ENCODE assay signal across 21 mouse cellular contexts in the genomic region with DNA sequence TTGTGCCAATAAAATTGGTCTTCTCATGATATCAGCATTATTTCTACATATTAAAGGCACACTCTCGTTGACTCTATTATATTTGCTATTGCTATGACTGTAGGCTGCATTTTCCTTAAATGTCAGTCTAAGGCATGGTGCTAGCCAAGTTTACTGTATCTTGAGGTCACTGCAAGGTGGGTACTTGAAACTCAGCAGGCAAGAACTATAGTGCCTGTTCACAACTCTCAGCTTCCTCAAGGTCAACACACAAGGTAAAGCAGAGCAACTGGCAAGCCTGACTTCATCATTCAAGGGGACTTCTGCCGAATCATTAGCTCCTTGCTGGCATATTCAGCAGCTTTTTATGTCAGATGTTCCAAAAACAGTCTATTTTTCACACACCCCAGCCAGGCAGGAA.
DNase-seq lines count a peak whose midpoint lies in the region; ATAC-seq and TF ChIP-seq lines count a peak whose summit lies in the region.
"Had no signal": no experiment of that assay in that cellular context is flagged by ENCODE, and none has a peak within 500 bp of the region (broad histone marks: within the 10 kb centered on the region; RNA-seq: fewer than 3 reads in every experiment).

No protein-coding gene starts in this region.

- no peak for TF ChIP-seq RAD21 in MEL (IDR thresholded peaks at IDR 0.05; ENCODE audit: low read depth, low read length)

- TF ChIP-seq POLR2A in MEL (IDR thresholded peaks at IDR 0.05; ENCODE audit: control insufficient read depth in 1 of 2, insufficient read depth in 1 of 2, low read depth in 1 of 2, low read length in 2 of 2, poor library complexity in 1 of 2), result no peak

- ATAC-seq in heart, postnatal 0 days (ENCODE audit: insufficient read depth, low read depth), result peak; percentile 68
- ATAC-seq in heart, embryonic 12.5 days (ENCODE audit: insufficient number of reproducible peaks, low FRiP score), result no peak
- no peak for ATAC-seq in forebrain, embryonic 11.5 days (replicated peaks; ENCODE audit: low FRiP score)
- ATAC-seq: activated CD4-positive, CD25-positive, alpha-beta regulatory T cell, adult 4 months; forebrain, embryonic 14.5 days; forebrain, embryonic 16.5 days had no signal

- H3K27me3 ChIP-seq in heart, postnatal 0 days (ENCODE audit: control insufficient read depth, insufficient read depth, low read length), result no peaks in the 10 kb centered on the region
- no peaks in the 10 kb centered on the region for H3K27me3 ChIP-seq in heart, embryonic 12.5 days (replicated peaks)
- no peaks in the 10 kb centered on the region for H3K27me3 ChIP-seq in MEL (ENCODE audit: control insufficient read depth in 1 of 2, insufficient read depth in 2 of 2, low read length in 2 of 2)
- no peaks in the 10 kb centered on the region for H3K27me3 ChIP-seq in forebrain, embryonic 11.5 days (ENCODE audit: control insufficient read depth, insufficient read depth, low read length)
- H3K27me3 ChIP-seq: embryonic facial prominence, embryonic 12.5 days; forebrain, embryonic 12.5 days had no signal

- peak; percentile 55 for DNase-seq in heart, postnatal 0 days (ENCODE audit: low spot score)
- peak; percentile 5 for DNase-seq in MEL (ENCODE audit: low read depth, low spot score)
- peak; percentile 17 for DNase-seq in brain, adult 2 months (ENCODE audit: low read depth, low spot score)
- DNase-seq in cerebellum, postnatal 4 days (ENCODE audit: low spot score in 2 of 2), result no peak
- no peak for DNase-seq in lung, postnatal 25 days (ENCODE audit: low spot score)
- DNase-seq in forebrain, embryonic 11.5 days (ENCODE audit: low spot score), result no peak
- DNase-seq: adrenal gland, adult 8-10 months; adrenal gland, postnatal 25 days; cerebellum, adult 11-12 months; cerebellum, adult 2 months; cerebellum, adult 9-10 months; cerebellum, postnatal 10 days; cerebellum, postnatal 25 days had no signal

- no peaks in the 10 kb centered on the region for H3K79me2 ChIP-seq in MEL (ENCODE audit: control insufficient read depth, insufficient read depth, low read length, poor library complexity)

- no peak for TF ChIP-seq CTCF in heart, postnatal 0 days (IDR thresholded peaks at IDR 0.05; ENCODE audit: low read depth)
- TF ChIP-seq CTCF in MEL (IDR thresholded peaks at IDR 0.05 in 2 of 3, conservative IDR thresholded peaks at IDR 0.05 in 1 of 3; ENCODE audit: control insufficient read depth in 1 of 3, insufficient read depth in 1 of 3, low read depth in 2 of 3, low read length in 3 of 3, poor library complexity in 1 of 3, severe bottlenecking in 1 of 3), result no peak

- no peak overlapping the region for H3K4me3 ChIP-seq in heart, postnatal 0 days (ENCODE audit: low read depth, low read length)
- H3K4me3 ChIP-seq in heart, embryonic 12.5 days, result no peak overlapping the region
- no peak overlapping the region for H3K4me3 ChIP-seq in MEL (ENCODE audit: control insufficient read depth in 1 of 2, insufficient read depth in 1 of 2, low read depth in 2 of 2, low read length in 2 of 2)
- H3K4me3 ChIP-seq in forebrain, embryonic 11.5 days (ENCODE audit: low read depth, low read length), result no peak overlapping the region
- H3K4me3 ChIP-seq: embryonic facial prominence, embryonic 10.5 days; embryonic facial prominence, embryonic 12.5 days; forebrain, embryonic 12.5 days had no signal

- no peaks in the 10 kb centered on the region for H3K9me3 ChIP-seq in heart, postnatal 0 days (replicated peaks; ENCODE audit: control insufficient read depth, low read length)
- H3K9me3 ChIP-seq in heart, embryonic 12.5 days (replicated peaks), result no peaks in the 10 kb centered on the region
- no peaks in the 10 kb centered on the region for H3K9me3 ChIP-seq in MEL (replicated peaks; ENCODE audit: insufficient read depth, low read length)
- H3K9me3 ChIP-seq in forebrain, embryonic 11.5 days (ENCODE audit: control insufficient read depth, low read length), result no peaks in the 10 kb centered on the region
- H3K9me3 ChIP-seq: embryonic facial prominence, embryonic 10.5 days; embryonic facial prominence, embryonic 12.5 days; forebrain, embryonic 12.5 days had no signal

- no peak for TF ChIP-seq EP300 in heart, postnatal 0 days (IDR thresholded peaks at IDR 0.05; ENCODE audit: low read depth)
- TF ChIP-seq EP300 in MEL (IDR thresholded peaks at IDR 0.05; ENCODE audit: low read depth in 1 of 2, low read length in 2 of 2), result no peak

- H3K36me3 ChIP-seq in heart, postnatal 0 days (replicated peaks; ENCODE audit: control insufficient read depth, insufficient read depth, low read length), result no peaks in the 10 kb centered on the region
- H3K36me3 ChIP-seq in heart, embryonic 12.5 days, result no peaks in the 10 kb centered on the region
- no peaks in the 10 kb centered on the region for H3K36me3 ChIP-seq in MEL (ENCODE audit: control insufficient read depth in 1 of 2, insufficient read depth in 2 of 2, low read length in 2 of 2)
- H3K36me3 ChIP-seq in forebrain, embryonic 11.5 days (ENCODE audit: control insufficient read depth, insufficient read depth, low read length), result no peaks in the 10 kb centered on the region
- H3K36me3 ChIP-seq: embryonic facial prominence, embryonic 10.5 days; embryonic facial prominence, embryonic 12.5 days; forebrain, embryonic 12.5 days; G1E had no signal

- no peaks in the 10 kb centered on the region for H3K4me1 ChIP-seq in heart, postnatal 0 days (ENCODE audit: control insufficient read depth, insufficient read depth)
- H3K4me1 ChIP-seq in heart, embryonic 12.5 days (replicated peaks), result no peaks in the 10 kb centered on the region
- no peaks in the 10 kb centered on the region for H3K4me1 ChIP-seq in MEL (ENCODE audit: control insufficient read depth in 1 of 2, insufficient read depth in 2 of 2, low read length in 2 of 2)
- no peaks in the 10 kb centered on the region for H3K4me1 ChIP-seq in forebrain, embryonic 11.5 days (replicated peaks; ENCODE audit: control insufficient read depth, insufficient read depth, low read length)
- H3K4me1 ChIP-seq: embryonic facial prominence, embryonic 10.5 days; embryonic facial prominence, embryonic 12.5 days; forebrain, embryonic 12.5 days had no signal

- H3K9ac ChIP-seq in heart, postnatal 0 days (replicated peaks; ENCODE audit: low read depth, low read length), result no peak overlapping the region
- no peak overlapping the region for H3K9ac ChIP-seq in heart, embryonic 12.5 days
- H3K9ac ChIP-seq in MEL (ENCODE audit: control insufficient read depth, low read depth, low read length, poor library complexity, severe bottlenecking), result no peak overlapping the region
- no peak overlapping the region for H3K9ac ChIP-seq in forebrain, embryonic 11.5 days (ENCODE audit: low read length)
- H3K9ac ChIP-seq: embryonic facial prominence, embryonic 12.5 days; forebrain, embryonic 12.5 days had no signal

- no peak overlapping the region for H3K4me2 ChIP-seq in heart, postnatal 0 days (ENCODE audit: low read depth, low read length)
- H3K4me2 ChIP-seq in heart, embryonic 12.5 days, result no peak overlapping the region
- H3K4me2 ChIP-seq in forebrain, embryonic 11.5 days (ENCODE audit: low read depth, low read length, severe bottlenecking), result no peak overlapping the region
- H3K4me2 ChIP-seq: embryonic facial prominence, embryonic 12.5 days; forebrain, embryonic 12.5 days had no signal

- 31% methylated on average over 2 of the region's 2 CpGs for WGBS in heart, postnatal 0 days
- WGBS in heart, embryonic 12.5 days, result 63% methylated on average over 2 of the region's 2 CpGs
- WGBS in forebrain, embryonic 11.5 days, result 91% methylated on average over 2 of the region's 2 CpGs

- no peak overlapping the region for H3K27ac ChIP-seq in heart, postnatal 0 days (ENCODE audit: low read depth)
- H3K27ac ChIP-seq in heart, embryonic 12.5 days (ENCODE audit: poor library complexity, severe bottlenecking), result no peak overlapping the region
- H3K27ac ChIP-seq in MEL (ENCODE audit: control insufficient read depth, low read depth, low read length), result no peak overlapping the region
- H3K27ac ChIP-seq in forebrain, embryonic 11.5 days (ENCODE audit: low read depth, low read length), result no peak overlapping the region
- H3K27ac ChIP-seq: embryonic facial prominence, embryonic 10.5 days; embryonic facial prominence, embryonic 12.5 days; forebrain, embryonic 12.5 days had no signal

TF ChIP-seq in MEL, 35 proteins besides CTCF, POLR2A, EP300 and RAD21:
- no peak for TF ChIP-seq JUND (IDR thresholded peaks at IDR 0.05; ENCODE audit: low read depth, low read length)
- TF ChIP-seq NRF1 (IDR thresholded peaks at IDR 0.05; ENCODE audit: insufficient read depth, low read depth, low read length, poor library complexity, severe bottlenecking), result no peak
- TF ChIP-seq ZNF384 (IDR thresholded peaks at IDR 0.05; ENCODE audit: low read depth, low read length), result no peak
- no peak for TF ChIP-seq ZKSCAN1 (IDR thresholded peaks at IDR 0.05; ENCODE audit: low read depth, low read length)
- no peak for TF ChIP-seq USF2 (IDR thresholded peaks at IDR 0.05; ENCODE audit: borderline replicate concordance in 1 of 2, insufficient read depth in 1 of 2, low read depth in 1 of 2, low read length in 2 of 2)
- TF ChIP-seq MAX (IDR thresholded peaks at IDR 0.05; ENCODE audit: low read length), result no peak
- no peak for TF ChIP-seq MAZ (IDR thresholded peaks at IDR 0.05; ENCODE audit: low read depth, low read length)
- TF ChIP-seq UBTF (IDR thresholded peaks at IDR 0.05; ENCODE audit: borderline replicate concordance, insufficient read depth, low read depth, low read length), result no peak
- no peak for TF ChIP-seq ZMIZ1 (IDR thresholded peaks at IDR 0.05; ENCODE audit: low read depth, low read length)
- no peak for TF ChIP-seq HCFC1 (IDR thresholded peaks at IDR 0.05; ENCODE audit: low read depth, low read length)
- TF ChIP-seq GATA1 (IDR thresholded peaks at IDR 0.05; ENCODE audit: low read depth, low read length), result no peak
- no peak for TF ChIP-seq ELF1 (IDR thresholded peaks at IDR 0.05; ENCODE audit: low read depth, low read length)
- TF ChIP-seq CHD2 (IDR thresholded peaks at IDR 0.05; ENCODE audit: low read length), result no peak
- TF ChIP-seq MAFK (IDR thresholded peaks at IDR 0.05; ENCODE audit: borderline replicate concordance, low read depth, low read length), result no peak
- TF ChIP-seq POLR2AphosphoS5 (IDR thresholded peaks at IDR 0.05; ENCODE audit: borderline replicate concordance, low read depth, low read length), result no peak

Comparison
In these comparisons a context has a peak if more than half of its experiments do, and no peak if none do; other contexts are left out.
1. DNase-seq: peak in heart, postnatal 0 days (single experiment), MEL (single experiment) and brain, adult 2 months (single experiment); none in cerebellum, postnatal 4 days (0 of 2), lung, postnatal 25 days (single experiment) and forebrain, embryonic 11.5 days (single experiment).